Mouse (Mus musculus) 3134 (cell line): ENCODE data around the gene Impad1.
A peak's percentile ranks its signal among the peaks of the same experiment; 100 is the strongest.

Experiments
- DNase-seq: peaks from one replicate; pipeline ENCODE4 v3.0.0-alpha.2; 2011; ENCODE audit warnings: low spot score; ENCODE audit not compliant: insufficient read length; ENCODE audit errors: extremely low read depth

Impad1 gene

GRCm38 (mm10) chr4:4792992-4793834, at the start of gene Impad1:
Gene Impad1 (minus strand): TSS chr4:4793355.
- DNase-seq: peak; percentile 97

DNA sequence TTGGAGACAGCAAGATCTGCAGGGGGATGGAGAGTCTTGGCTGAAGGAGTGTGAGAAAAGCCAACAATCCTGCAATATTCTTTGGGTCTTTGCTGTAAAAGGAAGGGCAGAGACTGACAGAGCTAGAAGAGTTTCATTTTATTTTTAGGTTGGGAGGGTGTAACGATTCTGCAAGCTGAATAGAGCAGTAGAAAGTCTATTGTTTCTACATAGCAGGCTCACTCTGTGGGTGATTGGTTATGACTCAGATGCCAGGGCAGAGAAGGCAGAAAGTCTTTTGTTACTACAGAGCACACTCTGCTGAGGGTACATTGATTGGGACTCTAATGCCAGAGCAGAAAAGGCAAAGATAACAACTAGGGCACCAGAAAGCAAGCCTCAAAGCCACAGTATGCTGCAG, 47.0 kb upstream of the Impad1 start:
- no peak for DNase-seq

DNA sequence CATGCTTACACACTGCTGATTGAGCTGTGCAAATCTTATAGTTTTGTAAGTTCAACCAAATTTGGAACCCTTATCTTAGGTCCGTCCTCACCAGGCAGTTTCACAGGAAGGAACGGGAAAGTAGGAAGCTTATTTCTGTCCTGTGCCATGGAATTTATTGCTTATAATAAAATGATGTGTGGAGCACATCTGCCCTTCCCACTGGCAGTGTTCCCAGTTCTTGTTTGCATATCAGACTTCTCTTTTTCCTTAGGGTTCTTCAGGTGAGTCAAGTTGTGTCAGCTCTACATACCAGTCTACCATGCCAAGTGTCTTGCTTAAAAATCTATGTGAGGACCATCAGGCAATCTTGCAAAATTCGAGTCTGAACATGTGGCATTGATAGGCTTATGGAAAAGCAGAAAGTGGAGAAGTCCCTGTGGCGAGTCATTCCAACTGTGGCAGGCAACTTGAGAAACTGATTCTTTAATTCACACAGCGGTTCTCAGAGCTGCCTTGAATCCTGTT, 40.7 kb upstream of the Impad1 start:
- DNase-seq: no peak

DNA sequence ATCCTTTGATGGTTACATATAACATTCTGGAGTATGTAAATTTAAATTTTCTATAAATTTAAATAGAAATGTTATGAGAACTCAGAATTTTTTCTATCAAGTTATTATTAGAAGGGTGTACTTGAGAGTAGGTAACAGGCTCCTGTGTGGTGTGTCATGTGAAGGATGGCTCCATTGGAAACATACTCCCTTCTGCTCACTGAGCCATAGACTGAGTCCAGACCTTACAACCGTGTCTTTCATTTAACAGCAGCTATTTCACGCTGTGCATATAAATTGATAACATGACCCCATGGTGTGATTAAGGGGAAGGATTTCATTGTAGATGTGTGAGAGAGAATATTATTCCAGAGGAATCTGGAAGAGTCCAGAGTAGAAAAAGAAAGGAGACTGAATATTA, 35.0 kb upstream of the Impad1 start:
- no peak for DNase-seq

DNA sequence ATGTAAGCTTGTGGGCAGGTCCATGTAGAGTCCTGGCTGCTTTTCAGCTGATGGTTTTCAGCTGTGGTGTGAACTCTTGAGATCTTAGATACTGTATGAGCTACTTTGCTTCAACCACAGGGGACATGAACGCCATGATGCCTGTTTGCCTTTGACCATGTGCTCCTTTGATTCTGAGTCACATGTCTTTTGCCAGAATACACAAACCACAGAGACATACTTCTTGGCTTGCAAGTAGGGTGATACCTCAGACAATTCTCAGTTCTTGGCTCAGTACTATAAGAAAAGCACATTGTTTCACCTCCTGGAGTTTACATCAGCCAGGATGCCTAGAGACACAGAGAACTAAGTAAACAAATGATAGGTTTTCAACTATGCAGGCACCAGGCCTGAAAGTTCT, 29.0 kb upstream of the Impad1 start:
- peak; percentile 58 for DNase-seq

- peak; percentile 85 for DNase-seq
Observed at GRCm38 (mm10) chr4:4792141-4792991, 789 bp downstream of the Impad1 start.

GRCm38 (mm10) chr4:4791180-4791579, 2.0 kb downstream of the Impad1 start:
- no peak for DNase-seq

DNA sequence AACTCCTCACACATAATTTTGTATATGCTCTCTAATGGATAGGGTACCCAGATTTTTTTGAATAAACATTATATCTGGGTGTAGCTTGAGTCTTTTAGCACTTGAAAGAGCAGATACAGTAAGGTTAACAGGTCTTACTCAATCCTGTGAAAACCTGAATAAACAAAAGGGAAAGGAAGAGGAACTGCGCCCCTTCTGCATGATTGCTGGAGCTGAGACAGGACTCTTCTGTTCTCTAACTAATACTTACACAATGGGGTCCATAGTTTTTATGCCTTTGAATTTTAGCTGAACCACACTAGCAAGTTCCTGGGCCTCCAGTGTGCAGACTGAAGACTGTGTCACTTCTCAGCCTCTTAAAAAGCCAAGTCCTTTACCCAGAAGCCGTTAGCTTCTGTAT, 8.0 kb downstream of the Impad1 start:
- DNase-seq: no peak

- no peak for DNase-seq
Observed at GRCm38 (mm10) chr4:4784305-4784704, 8.8 kb downstream of the Impad1 start.

DNA sequence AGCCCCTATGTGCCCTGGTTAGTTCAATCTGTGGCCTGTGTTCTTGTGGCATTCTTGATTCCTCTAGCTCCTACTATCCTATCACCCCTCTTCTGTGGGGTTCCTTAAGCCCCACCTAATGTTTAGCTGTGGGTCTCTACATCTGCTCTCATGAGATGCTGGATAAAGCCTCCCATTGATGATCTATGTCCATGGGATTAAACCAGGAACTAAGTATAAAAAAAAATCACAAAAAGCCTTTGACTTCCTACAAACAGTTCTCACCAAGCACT, 9.5 kb downstream of the Impad1 start:
- no peak for DNase-seq

- DNase-seq: no peak
Observed at GRCm38 (mm10) chr4:4782882-4783685, 10.1 kb downstream of the Impad1 start.

- DNase-seq: no peak
Observed at GRCm38 (mm10) chr4:4779265-4779770, 13.8 kb downstream of the Impad1 start.

DNA sequence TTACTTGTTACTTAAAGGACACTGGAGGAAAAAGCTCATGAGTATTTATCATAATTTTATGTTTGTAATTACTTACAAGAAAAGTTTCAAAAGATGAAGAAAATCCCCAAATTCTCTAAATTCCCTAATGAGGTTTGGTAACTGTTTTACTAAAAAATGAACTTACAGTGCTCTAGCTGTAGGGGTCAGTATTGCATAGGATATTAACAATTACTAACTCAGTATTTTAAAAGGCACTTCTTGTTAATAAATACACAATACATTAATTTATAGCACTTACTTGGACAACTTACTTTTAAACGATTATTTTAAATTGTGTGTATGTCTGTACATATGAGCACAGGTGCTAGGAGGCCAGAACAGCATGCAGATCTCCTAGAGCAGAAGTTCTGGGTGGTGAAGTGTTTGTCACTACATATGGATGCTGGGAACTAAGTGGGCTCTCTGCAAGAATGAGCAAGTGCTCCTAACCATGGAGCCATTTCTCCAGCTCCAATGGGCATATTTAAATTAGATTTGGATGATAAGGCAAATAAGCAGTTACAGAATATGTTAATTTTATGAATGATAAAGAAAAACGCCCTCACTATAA, 21.5 kb downstream of the Impad1 start:
- no peak for DNase-seq

- no peak for DNase-seq
Observed at GRCm38 (mm10) chr4:4765806-4766205, 27.3 kb downstream of the Impad1 start.

- DNase-seq: no peak
Observed at GRCm38 (mm10) chr4:4758376-4758775, 34.8 kb downstream of the Impad1 start.

GRCm38 (mm10) chr4:4729427-4729826, 63.7 kb downstream of the Impad1 start:
- no peak for DNase-seq

- peak; percentile 10 for DNase-seq
Observed at GRCm38 (mm10) chr4:4726241-4726776, 66.8 kb downstream of the Impad1 start.

GRCm38 (mm10) chr4:4723821-4724220, 69.3 kb downstream of the Impad1 start:
- DNase-seq: no peak

- no peak for DNase-seq
Observed at GRCm38 (mm10) chr4:4722081-4722480, 71.1 kb downstream of the Impad1 start.

DNA sequence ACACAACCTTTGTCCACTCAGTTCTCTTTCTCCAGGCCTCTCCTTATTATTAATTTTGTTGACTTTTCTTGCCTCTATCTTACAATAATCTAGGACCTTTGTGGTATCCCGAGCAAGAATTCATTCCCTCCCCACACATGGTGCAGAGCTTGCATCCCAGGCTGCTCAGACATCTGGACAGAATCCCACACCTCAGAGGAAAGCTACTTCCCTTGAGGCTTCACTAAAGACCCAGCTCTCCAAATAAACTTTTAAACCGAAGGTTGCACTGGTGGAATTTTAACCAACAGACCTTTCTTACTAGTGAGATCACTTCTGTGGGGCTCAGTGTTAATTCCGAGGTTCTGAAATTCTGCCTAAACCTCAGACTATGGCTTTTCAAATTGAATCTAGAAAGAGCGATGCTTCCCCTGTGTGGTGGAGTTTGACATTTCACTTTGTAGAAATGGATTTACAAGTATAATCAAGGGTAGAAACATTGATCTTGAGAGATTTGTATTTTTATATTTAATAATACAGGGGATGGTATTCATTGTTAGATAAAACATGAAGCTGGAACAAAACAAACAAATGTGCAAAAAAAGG, 75.3 kb downstream of the Impad1 start:
- DNase-seq: no peak
